Comparison of ENCODE assay signal across 1 mouse cellular context in the genomic region with DNA sequence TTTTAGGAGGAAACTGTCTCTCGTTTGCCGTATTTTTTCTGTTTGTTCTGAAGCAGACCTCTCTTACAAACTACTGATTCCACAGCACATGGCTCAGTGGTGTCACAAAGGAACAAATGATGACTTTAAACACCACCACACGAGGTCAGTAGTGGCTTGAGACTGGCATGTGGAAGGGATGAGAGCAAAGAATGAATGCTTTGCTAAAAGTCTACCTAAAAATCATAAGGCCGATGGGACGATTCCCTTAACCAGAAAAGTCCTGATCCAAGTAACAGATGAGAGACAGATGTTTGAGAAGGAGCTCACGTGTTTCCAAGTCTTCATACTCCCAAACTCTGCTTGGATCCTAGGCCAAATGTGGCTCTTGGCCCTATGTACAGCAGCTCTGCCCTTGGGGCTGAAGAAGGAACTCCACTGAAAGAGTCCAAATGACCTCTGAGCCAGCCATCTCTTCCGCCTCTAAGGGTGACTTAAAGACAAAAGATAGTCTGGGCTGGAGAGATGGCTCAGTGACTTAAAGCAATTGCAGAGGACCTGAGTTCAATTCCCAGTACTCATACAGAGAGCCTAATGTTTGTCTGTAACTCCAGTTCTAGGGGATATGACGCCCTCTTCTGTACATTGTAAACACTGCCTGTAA.
TF ChIP-seq lines count a peak whose summit lies in the region.

No protein-coding gene starts in this region.

TF ChIP-seq in CH12.LX, 34 proteins besides CTCF, POLR2A, EP300 and RAD21 (continued from another document):
- TF ChIP-seq GABPA (IDR thresholded peaks at IDR 0.05; ENCODE audit: insufficient replicate concordance, low read depth, low read length) (no peak), MAZ (IDR thresholded peaks at IDR 0.05; ENCODE audit: low read depth, low read length) (peak; percentile 36), RCOR1 (conservative IDR thresholded peaks at IDR 0.05; ENCODE audit: low read depth, low read length) (no peak), MAFK (IDR thresholded peaks at IDR 0.05; ENCODE audit: insufficient replicate concordance, low read length) (0 out of 2 replicates have a peak, but pooled peaks have one; percentile 1), HCFC1 (IDR thresholded peaks at IDR 0.05; ENCODE audit: low read depth, low read length) (no peak), ZKSCAN1 (IDR thresholded peaks at IDR 0.05; ENCODE audit: borderline replicate concordance, low read depth, low read length) (no peak)
